Mouse (Mus musculus): ENCODE results near the gene Pld3.

DNA sequence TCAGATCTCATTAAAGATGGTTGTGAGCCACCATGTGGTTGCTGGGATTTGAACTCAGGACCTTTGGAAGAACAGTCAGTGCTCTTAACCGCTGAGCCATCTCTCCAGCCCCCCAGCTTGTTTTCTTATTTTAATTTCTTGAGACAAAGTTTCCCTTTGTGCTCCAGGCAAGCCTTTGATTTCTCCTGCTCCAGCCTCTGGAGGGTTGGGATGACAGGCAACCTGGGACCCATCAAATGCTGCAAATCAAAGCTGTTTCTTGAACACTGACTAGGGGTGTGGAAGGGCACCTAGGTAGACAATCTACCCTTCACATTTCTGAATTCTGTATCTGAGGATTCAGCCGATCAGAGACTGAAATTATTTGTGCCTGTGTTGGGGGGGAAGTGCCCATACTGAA lies 42.2 kb downstream of the Pld3 start:
- TF ChIP-seq CTCF (IDR thresholded peaks at IDR 0.05; ENCODE audit: borderline replicate concordance, insufficient read depth, low read length) (no peak), POLR2A (IDR thresholded peaks at IDR 0.05; ENCODE audit: low read depth, low read length) (no peak)
